Mouse (Mus musculus): ENCODE measurements at regions not wholly inside any gene's neighbourhood (a gene's known extent, or its start where the extent isn't known, plus 50 kb on each side); places are given as distances from the start of the nearest gene placed in this dataset.

DNA sequence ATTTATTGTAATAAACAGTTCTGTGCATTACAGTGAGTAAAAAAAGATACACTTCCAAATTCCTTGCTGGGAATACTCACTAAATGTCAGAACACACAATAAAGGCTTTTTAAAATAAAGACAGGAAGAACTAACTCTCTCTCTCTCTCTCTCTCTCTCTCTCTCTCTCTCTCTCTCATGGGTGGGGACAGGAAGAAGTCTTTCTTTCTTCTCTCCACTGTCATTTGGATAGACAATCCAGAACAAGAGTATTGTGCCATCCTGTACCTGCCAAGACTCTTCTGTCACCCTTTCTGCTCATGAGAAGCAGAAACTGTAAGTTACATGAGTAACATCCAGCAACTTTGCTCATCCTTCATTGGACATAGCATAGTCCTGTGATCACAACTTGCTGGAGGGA lies 154.4 kb downstream of the Nrip1 start:
- H3K4me1 ChIP-seq (ENCODE audit: control insufficient read depth, insufficient read depth, low read length): no peaks in the 10 kb centered on the region
- TF ChIP-seq CTCF (IDR thresholded peaks at IDR 0.05; ENCODE audit: low read depth, low read length): no peak
- TF ChIP-seq POLR2A (IDR thresholded peaks at IDR 0.05; ENCODE audit: borderline replicate concordance, low read depth, low read length): no peak
- no peak overlapping the region for H3K27ac ChIP-seq (ENCODE audit: insufficient read depth, low read depth, low read length)
- H3K4me3 ChIP-seq (ENCODE audit: insufficient read depth, low read length): no peak overlapping the region

- H3K4me1 ChIP-seq (ENCODE audit: control insufficient read depth, insufficient read depth, low read length): no peaks in the 10 kb centered on the region
- H3K27ac ChIP-seq (ENCODE audit: insufficient read depth, low read depth, low read length): no peak overlapping the region
- no peak overlapping the region for H3K4me3 ChIP-seq (ENCODE audit: insufficient read depth, low read length)
- TF ChIP-seq CTCF (IDR thresholded peaks at IDR 0.05; ENCODE audit: low read depth, low read length) (no peak), POLR2A (IDR thresholded peaks at IDR 0.05; ENCODE audit: borderline replicate concordance, low read depth, low read length) (no peak)
These were observed 155.1 kb downstream of the Nrip1 start for GRCm38 (mm10) chr16:76218310-76219170.

DNA sequence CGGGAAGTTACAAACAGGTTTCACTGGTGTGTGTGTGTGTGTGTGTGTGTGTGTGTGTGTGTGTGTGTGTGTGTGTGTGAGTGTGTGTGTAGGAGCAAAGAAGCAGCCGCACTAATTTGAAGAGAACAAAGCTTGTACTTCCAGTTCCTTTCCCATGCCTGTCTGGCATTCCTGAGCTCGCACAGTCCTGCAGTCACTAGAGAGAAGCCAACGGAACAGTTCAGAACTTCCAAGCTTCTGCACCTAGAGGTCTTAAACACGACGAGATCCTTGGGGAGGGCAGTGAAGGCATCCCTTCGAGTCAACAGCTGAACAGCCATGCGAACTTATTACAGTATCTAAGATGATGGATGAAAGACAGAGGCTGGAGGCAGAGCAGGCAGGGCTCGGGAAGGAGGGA lies 157.4 kb downstream of the Nrip1 start:
- Histone ChIP-seq H3K4me3 (ENCODE audit: insufficient read depth, low read length) (no peak overlapping the region), H3K27ac (ENCODE audit: insufficient read depth, low read depth, low read length) (no peak overlapping the region), H3K4me1 (ENCODE audit: control insufficient read depth, insufficient read depth, low read length) (no peaks in the 10 kb centered on the region)
- no peak for TF ChIP-seq POLR2A (IDR thresholded peaks at IDR 0.05; ENCODE audit: borderline replicate concordance, low read depth, low read length)
- TF ChIP-seq CTCF (IDR thresholded peaks at IDR 0.05; ENCODE audit: low read depth, low read length): no peak

GRCm38 (mm10) chr16:76215558-76215957 lies 158.1 kb downstream of the Nrip1 start:
- TF ChIP-seq POLR2A (IDR thresholded peaks at IDR 0.05; ENCODE audit: borderline replicate concordance, low read depth, low read length) (no peak), CTCF (IDR thresholded peaks at IDR 0.05; ENCODE audit: low read depth, low read length) (no peak)

DNA sequence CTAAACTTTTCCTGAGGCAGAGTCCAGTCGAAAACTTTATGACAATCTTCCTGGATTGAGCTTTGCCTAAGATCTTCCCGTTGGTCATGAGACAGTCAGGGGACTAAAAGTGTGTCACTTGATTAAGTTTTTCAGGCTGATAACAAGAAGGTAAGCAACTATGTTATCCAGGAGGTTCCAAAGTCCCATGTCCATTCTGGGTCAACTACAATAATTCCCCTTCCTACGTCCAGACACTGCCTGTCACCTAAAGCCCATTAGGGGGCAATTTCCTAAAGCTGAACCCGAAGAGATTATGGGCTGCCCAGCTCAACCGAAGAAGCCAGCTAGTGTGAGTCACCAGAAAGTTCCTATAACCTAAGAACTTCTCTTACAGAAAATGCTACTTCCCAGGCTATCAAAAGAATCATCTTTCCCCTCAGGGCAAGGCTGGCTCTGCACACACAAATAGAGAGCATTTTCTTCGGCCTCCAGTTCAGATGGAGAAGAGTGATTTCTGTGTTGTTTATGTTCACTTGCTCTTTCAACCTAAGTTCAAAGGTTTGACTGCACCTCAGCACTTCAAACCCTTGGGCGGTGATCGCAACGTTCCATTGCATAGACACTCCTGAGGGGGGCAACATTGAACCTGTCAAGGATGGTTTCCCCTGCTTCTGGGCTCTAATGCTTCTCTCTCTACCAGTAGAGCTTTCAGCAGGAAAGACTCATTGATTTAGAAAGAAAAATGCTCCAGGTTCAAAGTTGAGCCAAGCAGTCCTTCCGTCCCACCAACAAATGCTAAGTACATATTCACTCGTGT lies 171.7 kb downstream of the Nrip1 start:
- TF ChIP-seq CTCF (IDR thresholded peaks at IDR 0.05; ENCODE audit: low read depth, low read length) (no peak), POLR2A (IDR thresholded peaks at IDR 0.05; ENCODE audit: borderline replicate concordance, low read depth, low read length) (no peak)
- Histone ChIP-seq H3K4me3 (ENCODE audit: insufficient read depth, low read length) (no peak overlapping the region), H3K27ac (ENCODE audit: insufficient read depth, low read depth, low read length) (no peak overlapping the region), H3K4me1 (ENCODE audit: control insufficient read depth, insufficient read depth, low read length) (no peaks in the 10 kb centered on the region)

More at GRCm38 (mm10) chr16:76215558-76215957, 158.1 kb downstream of the Nrip1 start:
- Histone ChIP-seq H3K4me1 (ENCODE audit: control insufficient read depth, insufficient read depth, low read length) (no peaks in the 10 kb centered on the region), H3K4me3 (ENCODE audit: insufficient read depth, low read length) (no peak overlapping the region), H3K27ac (ENCODE audit: insufficient read depth, low read depth, low read length) (no peak overlapping the region)

DNA sequence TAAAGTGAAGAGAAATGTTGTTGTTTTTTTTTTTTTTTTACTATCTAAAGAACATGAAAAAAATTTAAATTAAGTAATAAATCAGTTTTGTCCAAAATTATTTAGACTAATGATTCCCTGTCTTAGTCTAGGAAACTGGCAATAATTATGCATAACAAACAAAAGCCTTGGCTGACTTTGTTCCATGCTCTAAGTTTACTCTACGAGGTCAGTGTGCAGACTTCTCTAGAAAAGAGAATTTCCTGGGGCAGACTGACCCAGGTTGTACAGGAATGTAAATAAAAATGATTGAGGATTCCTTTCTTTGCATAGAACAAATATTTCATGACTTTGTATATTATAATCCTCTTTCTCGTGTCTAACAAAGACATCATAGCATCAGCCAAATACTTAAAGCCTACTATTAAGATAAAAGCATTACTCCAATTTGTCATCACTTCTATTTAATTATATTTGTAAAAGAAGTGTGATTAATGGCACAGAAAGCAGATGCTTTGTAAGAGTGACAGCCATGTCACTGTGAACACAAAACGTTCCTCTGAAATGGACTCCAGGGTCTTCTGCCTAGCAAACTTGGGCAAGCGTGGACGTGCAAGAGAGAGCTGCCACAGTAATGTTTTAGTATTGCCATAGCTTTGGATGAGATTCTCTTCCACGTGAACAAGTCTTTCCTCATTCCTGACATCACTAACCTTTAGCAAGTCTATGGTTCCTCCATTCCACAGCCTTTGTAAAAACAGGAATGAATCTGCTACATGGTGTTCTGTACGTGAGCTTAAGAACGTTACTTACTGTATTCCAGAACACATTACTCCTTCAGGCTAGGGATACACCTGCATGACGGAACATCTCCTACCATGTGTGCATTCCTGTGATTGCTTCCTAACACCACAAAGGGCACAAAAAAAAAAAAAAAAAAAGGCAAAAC lies 172.6 kb downstream of the Nrip1 start:
- H3K27ac ChIP-seq (ENCODE audit: insufficient read depth, low read depth, low read length): no peak overlapping the region

GRCm38 (mm10) chr16:76200268-76200667 lies 173.4 kb downstream of the Nrip1 start:
- H3K27ac ChIP-seq (ENCODE audit: insufficient read depth, low read depth, low read length): no peak overlapping the region
- H3K4me3 ChIP-seq (ENCODE audit: insufficient read depth, low read length): no peak overlapping the region
- no peak for TF ChIP-seq POLR2A (IDR thresholded peaks at IDR 0.05; ENCODE audit: borderline replicate concordance, low read depth, low read length)
- no peak for TF ChIP-seq CTCF (IDR thresholded peaks at IDR 0.05; ENCODE audit: low read depth, low read length)
- no peaks in the 10 kb centered on the region for H3K4me1 ChIP-seq (ENCODE audit: control insufficient read depth, insufficient read depth, low read length)

More for the DNA sequence above, 172.6 kb downstream of the Nrip1 start:
- Histone ChIP-seq H3K4me1 (ENCODE audit: control insufficient read depth, insufficient read depth, low read length) (no peaks in the 10 kb centered on the region), H3K4me3 (ENCODE audit: insufficient read depth, low read length) (no peak overlapping the region)
- no peak for TF ChIP-seq POLR2A (IDR thresholded peaks at IDR 0.05; ENCODE audit: borderline replicate concordance, low read depth, low read length)
- no peak for TF ChIP-seq CTCF (IDR thresholded peaks at IDR 0.05; ENCODE audit: low read depth, low read length)

- Histone ChIP-seq H3K27ac (ENCODE audit: insufficient read depth, low read depth, low read length) (no peak overlapping the region), H3K4me3 (ENCODE audit: insufficient read depth, low read length) (no peak overlapping the region), H3K4me1 (ENCODE audit: control insufficient read depth, insufficient read depth, low read length) (no peaks in the 10 kb centered on the region)
- TF ChIP-seq POLR2A (IDR thresholded peaks at IDR 0.05; ENCODE audit: borderline replicate concordance, low read depth, low read length) (no peak), CTCF (IDR thresholded peaks at IDR 0.05; ENCODE audit: low read depth, low read length) (no peak)
These were observed 174.6 kb downstream of the Nrip1 start for GRCm38 (mm10) chr16:76199006-76199405.

DNA sequence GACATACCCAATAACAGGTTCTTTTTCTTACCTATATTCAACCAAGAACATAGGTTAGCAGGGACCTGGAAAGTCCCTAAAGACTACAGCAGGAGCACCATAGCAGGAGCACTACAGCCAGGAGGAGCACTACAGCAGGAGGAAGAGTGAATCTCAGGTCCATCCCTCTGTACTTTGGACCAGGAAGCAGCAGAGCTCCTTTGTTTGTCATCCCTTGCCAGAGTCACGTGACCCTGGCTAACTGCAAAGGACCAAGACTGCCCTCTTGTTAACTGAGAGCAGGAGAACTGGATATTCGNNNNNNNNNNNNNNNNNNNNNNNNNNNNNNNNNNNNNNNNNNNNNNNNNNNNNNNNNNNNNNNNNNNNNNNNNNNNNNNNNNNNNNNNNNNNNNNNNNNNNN lies 172.2 kb upstream of the Samsn1 start:
- no peak overlapping the region for H3K27ac ChIP-seq (ENCODE audit: insufficient read depth, low read depth, low read length)
- H3K4me3 ChIP-seq (ENCODE audit: insufficient read depth, low read length): no peak overlapping the region
- TF ChIP-seq POLR2A (IDR thresholded peaks at IDR 0.05; ENCODE audit: borderline replicate concordance, low read depth, low read length): no peak
- TF ChIP-seq CTCF (IDR thresholded peaks at IDR 0.05; ENCODE audit: low read depth, low read length): no peak
- no peaks in the 10 kb centered on the region for H3K4me1 ChIP-seq (ENCODE audit: control insufficient read depth, insufficient read depth, low read length)
